Mouse (Mus musculus) MEL (cell line): ENCODE measurements around the gene Prkcb. TPM values are rescaled to one million over a fixed set of nuclear protein-coding genes. Genes with fewer than 3 reads are reported as not detected.

Experiments
- DNase-seq: peaks from one replicate; pipeline ENCODE4 v3.0.0; 2011; ENCODE audit warnings: low read depth, low spot score
- H3K27ac ChIP-seq: 2 replicates; pipeline ENCODE4 v1.5.1; 2012; ENCODE audit warnings: low read depth, mild to moderate bottlenecking, control low read depth, low read length, moderate library complexity; ENCODE audit not compliant: control insufficient read depth
- H3K27me3 ChIP-seq, 2 experiments: fragments of 150-350 bp in 1 of 2; sonication (generic) in 1 of 2; 2 replicates each; pipeline ENCODE4 v1.6.1; 2012; ENCODE audit warnings: low read length in 2 of 2, mild to moderate bottlenecking in 2 of 2, improper control_type of control experiment in 1 of 2, moderate library complexity in 1 of 2; ENCODE audit not compliant: insufficient read depth in 2 of 2, control insufficient read depth in 1 of 2
- H3K36me3 ChIP-seq, 2 experiments: 2 replicates each; pipeline ENCODE4 v1.6.1; 2012 to 2014; ENCODE audit warnings: low read length in 2 of 2, improper control_type of control experiment in 1 of 2, inconsistent platforms in 1 of 2, mild to moderate bottlenecking in 1 of 2; ENCODE audit not compliant: insufficient read depth in 2 of 2, control insufficient read depth in 1 of 2
- H3K4me1 ChIP-seq, 2 experiments: fragments of 150-350 bp in 1 of 2; sonication (generic) in 1 of 2; 2 replicates each; pipeline ENCODE4 v1.6.1; 2012; ENCODE audit warnings: low read length in 2 of 2, improper control_type of control experiment in 1 of 2, mild to moderate bottlenecking in 1 of 2; ENCODE audit not compliant: insufficient read depth in 2 of 2, control insufficient read depth in 1 of 2
- H3K4me3 ChIP-seq, 2 experiments: fragments of 150-350 bp in 1 of 2; sonication (generic) in 1 of 2; 2 replicates each; pipeline ENCODE4 v1.5.1; 2012; ENCODE audit warnings: low read depth in 2 of 2, low read length in 2 of 2, mild to moderate bottlenecking in 2 of 2, moderate library complexity in 2 of 2, control low read depth in 1 of 2, improper control_type of control experiment in 1 of 2; ENCODE audit not compliant: control insufficient read depth in 1 of 2, insufficient read depth in 1 of 2
- H3K79me2 ChIP-seq: 2 replicates; pipeline ENCODE4 v1.6.1; 2012; ENCODE audit warnings: mild to moderate bottlenecking, low read length, moderate library complexity; ENCODE audit not compliant: control insufficient read depth, poor library complexity, insufficient read depth
- H3K9ac ChIP-seq: 2 replicates; pipeline ENCODE4 v1.6.1; 2012; ENCODE audit warnings: low read depth, mild to moderate bottlenecking, control low read depth, low read length, moderate library complexity; ENCODE audit not compliant: control insufficient read depth, poor library complexity, severe bottlenecking
- H3K9me3 ChIP-seq: fragments of 150-350 bp; sonication (generic); replicated peaks from 2 replicates; pipeline ENCODE4 v1.6.1; 2012; ENCODE audit warnings: mild to moderate bottlenecking, low read length, improper control_type of control experiment, moderate library complexity; ENCODE audit not compliant: insufficient read depth
- BHLHE40 ChIP-seq: IDR thresholded peaks from 2 replicates; pipeline ENCODE4 v1.6.1; 2012; ENCODE audit warnings: low read depth, mild to moderate bottlenecking, inconsistent platforms, low read length, improper control_type of control experiment, borderline replicate concordance
- CHD2 ChIP-seq: IDR thresholded peaks from 2 replicates; pipeline ENCODE4 v1.6.1; 2011; ENCODE audit warnings: low read length, improper control_type of control experiment
- CTCF ChIP-seq, 3 experiments: IDR thresholded peaks in 2 of 3; conservative IDR thresholded peaks in 1 of 3; 2 replicates each; pipeline ENCODE4 v1.5.1; 2011 to 2012; ENCODE audit warnings: low read length in 3 of 3, low read depth in 2 of 3, mild to moderate bottlenecking in 2 of 3, improper control_type of control experiment in 1 of 3, inconsistent platforms in 1 of 3, mixed read lengths in 1 of 3, moderate library complexity in 1 of 3; ENCODE audit not compliant: control insufficient read depth in 1 of 3, insufficient read depth in 1 of 3, poor library complexity in 1 of 3, severe bottlenecking in 1 of 3
- EP300 ChIP-seq, 2 experiments: IDR thresholded peaks; 2 replicates each; pipeline ENCODE4 v1.6.1; 2011; ENCODE audit warnings: improper control_type of control experiment in 2 of 2, low read length in 2 of 2, low read depth in 1 of 2, mild to moderate bottlenecking in 1 of 2
- GABPA ChIP-seq: IDR thresholded peaks from 2 replicates; pipeline ENCODE4 v1.6.1; 2012; ENCODE audit warnings: low read depth, mild to moderate bottlenecking, inconsistent platforms, low read length, improper control_type of control experiment, moderate library complexity
- HCFC1 ChIP-seq: IDR thresholded peaks from 2 replicates; pipeline ENCODE4 v1.6.1; 2012; ENCODE audit warnings: low read depth, mild to moderate bottlenecking, inconsistent platforms, low read length, improper control_type of control experiment, moderate library complexity
- JUND ChIP-seq: IDR thresholded peaks from 2 replicates; pipeline ENCODE4 v1.6.1; 2011; ENCODE audit warnings: low read depth, mild to moderate bottlenecking, improper control_type of control experiment, low read length
- KAT2A ChIP-seq: conservative IDR thresholded peaks from 2 replicates; pipeline ENCODE4 v1.6.1; 2012; ENCODE audit warnings: low read depth, low read length, improper control_type of control experiment, inconsistent platforms
- MXI1 ChIP-seq: IDR thresholded peaks from 2 replicates; pipeline ENCODE4 v1.6.1; 2011; ENCODE audit warnings: mild to moderate bottlenecking, low read depth, low read length, improper control_type of control experiment
- MYB ChIP-seq: IDR thresholded peaks from 2 replicates; pipeline ENCODE4 v1.6.1; 2011; ENCODE audit warnings: mild to moderate bottlenecking, low read depth, low read length, improper control_type of control experiment
- MYC ChIP-seq: IDR thresholded peaks from 2 replicates; pipeline ENCODE4 v1.6.1; 2011; ENCODE audit warnings: low read depth, mild to moderate bottlenecking, low read length, improper control_type of control experiment, moderate library complexity
- NELFE ChIP-seq: IDR thresholded peaks from 2 replicates; pipeline ENCODE4 v1.6.1; 2011; ENCODE audit warnings: low read depth, low read length, improper control_type of control experiment
- POLR2A ChIP-seq, 2 experiments: IDR thresholded peaks; 2 replicates each; pipeline ENCODE4 v1.6.1; 2011 to 2012; ENCODE audit warnings: low read length in 2 of 2, mild to moderate bottlenecking in 2 of 2, control low read depth in 1 of 2, improper control_type of control experiment in 1 of 2, low read depth in 1 of 2, moderate library complexity in 1 of 2; ENCODE audit not compliant: control insufficient read depth in 1 of 2, insufficient read depth in 1 of 2, poor library complexity in 1 of 2
- POLR2AphosphoS2 ChIP-seq: IDR thresholded peaks from 2 replicates; pipeline ENCODE4 v1.6.1; 2011; ENCODE audit warnings: low read length, improper control_type of control experiment
- POLR2AphosphoS5 ChIP-seq: IDR thresholded peaks from 2 replicates; pipeline ENCODE4 v1.6.1; 2012; ENCODE audit warnings: low read depth, borderline replicate concordance, mild to moderate bottlenecking, inconsistent platforms, low read length, moderate library complexity, mixed read lengths
- RCOR1 ChIP-seq: IDR thresholded peaks from 2 replicates; pipeline ENCODE4 v1.6.1; 2012; ENCODE audit warnings: low read depth, mild to moderate bottlenecking, inconsistent platforms, low read length, improper control_type of control experiment
- SIN3A ChIP-seq: IDR thresholded peaks from 2 replicates; pipeline ENCODE4 v1.6.1; 2012; ENCODE audit warnings: low read length, improper control_type of control experiment, inconsistent platforms
- SMC3 ChIP-seq: IDR thresholded peaks from 2 replicates; pipeline ENCODE4 v1.6.1; 2011; ENCODE audit warnings: low read depth, low read length, improper control_type of control experiment
- TAL1 ChIP-seq: IDR thresholded peaks from 2 replicates; pipeline ENCODE4 v1.6.1; 2012; ENCODE audit warnings: mild to moderate bottlenecking, inconsistent platforms, low read length, moderate library complexity, mixed read lengths
- TBP ChIP-seq: IDR thresholded peaks from 2 replicates; pipeline ENCODE4 v1.8.0; 2011; ENCODE audit warnings: low read depth, low read length, improper control_type of control experiment
- TCF12 ChIP-seq: IDR thresholded peaks from 2 replicates; pipeline ENCODE4 v1.6.1; 2014; ENCODE audit warnings: low read depth, mild to moderate bottlenecking, inconsistent platforms, low read length, improper control_type of control experiment, moderate library complexity
- UBTF ChIP-seq: IDR thresholded peaks from 2 replicates; pipeline ENCODE4 v1.6.1; 2012; ENCODE audit warnings: low read depth, mild to moderate bottlenecking, inconsistent platforms, low read length, improper control_type of control experiment, moderate library complexity, borderline replicate concordance; ENCODE audit not compliant: insufficient read depth
- USF2 ChIP-seq, 2 experiments: IDR thresholded peaks; 2 replicates each; pipeline ENCODE4 v1.6.1; 2011 to 2012; ENCODE audit warnings: improper control_type of control experiment in 2 of 2, low read length in 2 of 2, borderline replicate concordance in 1 of 2, inconsistent platforms in 1 of 2, low read depth in 1 of 2, mild to moderate bottlenecking in 1 of 2; ENCODE audit not compliant: insufficient read depth in 1 of 2
- ZC3H11A ChIP-seq: IDR thresholded peaks from 2 replicates; pipeline ENCODE4 v1.6.1; 2012; ENCODE audit warnings: low read depth, mild to moderate bottlenecking, inconsistent platforms, low read length, improper control_type of control experiment
- ZMIZ1 ChIP-seq: IDR thresholded peaks from 2 replicates; pipeline ENCODE4 v1.6.1; 2012; ENCODE audit warnings: low read depth, mild to moderate bottlenecking, inconsistent platforms, low read length, improper control_type of control experiment, moderate library complexity
- ZNF384 ChIP-seq: IDR thresholded peaks from 2 replicates; pipeline ENCODE4 v1.6.1; 2012; ENCODE audit warnings: low read depth, mild to moderate bottlenecking, inconsistent platforms, low read length, improper control_type of control experiment
- polyA plus RNA-seq, 2 experiments: library from polyadenylated mRNA; stranded (reverse) in 1 of 2; unstranded in 1 of 2; fragments of >175 nt in 1 of 2; fragments of >200 nt in 1 of 2; gene quantifications; 2 replicates each; pipeline versions ENCODE4 v1.2.1 to v1.2.4; 2012; ENCODE audit warnings: low replicate concordance in 2 of 2, low read depth in 1 of 2; ENCODE audit not compliant: insufficient read length in 2 of 2, insufficient read depth in 1 of 2, missing spikeins in 1 of 2
- total RNA-seq: library from RNA; depleted of rRNA; stranded (reverse); fragments of 300-350 nt; gene quantifications from 2 replicates; pipeline ENCODE4 v1.2.3, GENCODE M21; 2012

The Prkcb gene
- total and polyA plus RNA-seq, 3 experiments, result not detected

DNA sequence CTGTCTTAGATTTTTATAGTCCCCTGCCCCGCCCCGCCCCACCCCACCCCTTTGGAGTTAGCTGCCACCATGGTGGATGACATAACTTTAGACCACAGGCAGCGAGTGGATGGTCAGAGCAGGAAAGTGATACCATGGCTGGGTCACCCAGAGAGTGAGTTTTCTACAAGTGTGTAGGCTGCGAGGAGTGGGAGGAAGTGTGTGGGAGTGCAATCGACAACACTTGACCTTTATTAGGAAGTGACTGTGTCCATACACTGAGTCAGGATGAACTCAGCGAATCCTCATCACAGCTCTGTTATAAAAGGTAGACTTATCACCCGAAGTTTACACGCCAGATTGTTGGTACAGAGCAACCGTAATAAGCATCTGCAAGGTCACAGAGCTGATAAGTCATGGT, 126.8 kb downstream of the Prkcb start:
- no peaks in the 10 kb centered on the region for H3K79me2 ChIP-seq
- no peak overlapping the region for H3K4me3 ChIP-seq
- TF ChIP-seq GABPA (no peak), KAT2A (no peak), EP300 (IDR thresholded peaks at IDR 0.05; ENCODE audit: low read depth in 1 of 2, low read length in 2 of 2) (no peak)
- TF ChIP-seq, all 39 proteins: peak for 0
- H3K36me3 ChIP-seq, result no peaks in the 10 kb centered on the region
- no peaks in the 10 kb centered on the region for H3K4me1 ChIP-seq
- DNase-seq, result no peak
- no peak overlapping the region for H3K9ac ChIP-seq
- H3K27ac ChIP-seq, result no peak overlapping the region
- H3K27me3 ChIP-seq, result no peaks in the 10 kb centered on the region
- no peaks in the 10 kb centered on the region for H3K9me3 ChIP-seq

DNA sequence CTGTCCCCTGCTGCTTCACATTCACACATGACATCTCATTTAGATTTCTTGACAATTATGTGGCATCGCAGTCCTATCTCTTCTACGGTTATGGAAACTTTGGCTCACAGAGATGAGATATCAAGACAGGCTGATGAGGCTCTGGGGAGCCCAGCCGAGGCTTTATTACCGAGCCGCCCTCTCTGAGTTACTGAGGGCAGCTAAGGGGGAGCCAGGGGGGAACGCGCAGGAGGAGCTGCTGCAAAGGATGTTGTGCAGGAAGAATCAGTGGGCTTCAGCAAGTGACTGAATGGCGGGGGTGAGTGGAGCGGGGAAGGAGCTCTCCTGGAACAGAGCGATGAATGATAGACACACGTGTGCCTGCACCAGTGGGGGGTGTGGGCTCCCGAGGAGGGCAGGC, 127.4 kb downstream of the Prkcb start:
- Histone ChIP-seq H3K4me1 (no peaks in the 10 kb centered on the region), H3K4me3 (no peak overlapping the region), H3K27me3 (no peaks in the 10 kb centered on the region), H3K36me3 (no peaks in the 10 kb centered on the region), H3K9me3 (no peaks in the 10 kb centered on the region), H3K9ac (no peak overlapping the region), H3K79me2 (no peaks in the 10 kb centered on the region), H3K27ac (no peak overlapping the region)
- TF ChIP-seq CHD2 (no peak), TAL1 (no peak), BHLHE40 (no peak), TBP (no peak), NELFE (no peak), POLR2A (IDR thresholded peaks at IDR 0.05; ENCODE audit: control insufficient read depth in 1 of 2, insufficient read depth in 1 of 2, low read depth in 1 of 2, low read length in 2 of 2, poor library complexity in 1 of 2) (no peak), CTCF (IDR thresholded peaks at IDR 0.05 in 2 of 3, conservative IDR thresholded peaks at IDR 0.05 in 1 of 3; ENCODE audit: control insufficient read depth in 1 of 3, insufficient read depth in 1 of 3, low read depth in 2 of 3, low read length in 3 of 3, poor library complexity in 1 of 3, severe bottlenecking in 1 of 3) (no peak), SMC3 (no peak), HCFC1 (no peak), KAT2A (no peak), MYB (no peak), JUND (no peak), UBTF (no peak), SIN3A (no peak), ZMIZ1 (no peak), MXI1 (no peak)
- DNase-seq, result no peak

DNA sequence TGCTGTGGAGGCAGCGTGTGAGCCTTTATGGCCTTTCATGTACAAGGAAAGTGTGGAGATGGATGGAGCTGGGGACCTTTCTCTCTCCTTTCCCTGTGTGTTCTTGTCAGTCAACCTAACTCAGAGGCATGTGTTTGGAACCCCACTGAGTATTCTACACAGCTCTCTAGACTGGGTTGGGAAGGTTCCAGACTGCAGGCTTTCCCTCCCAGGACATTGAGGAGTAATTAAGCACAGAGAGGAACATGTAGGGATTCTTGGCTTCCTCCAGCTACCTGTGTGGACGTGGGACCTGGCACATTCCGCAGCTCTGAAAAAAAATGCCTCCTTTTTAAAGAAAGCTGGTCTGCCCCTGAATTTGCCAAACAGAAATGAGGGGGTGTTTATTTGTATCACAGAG, 130.0 kb downstream of the Prkcb start:
- Histone ChIP-seq H3K36me3 (no peaks in the 10 kb centered on the region), H3K27ac (no peak overlapping the region), H3K4me1 (no peaks in the 10 kb centered on the region), H3K27me3 (no peaks in the 10 kb centered on the region), H3K9me3 (no peaks in the 10 kb centered on the region), H3K9ac (no peak overlapping the region), H3K79me2 (no peaks in the 10 kb centered on the region), H3K4me3 (no peak overlapping the region)
- TF ChIP-seq MYC, result no peak
- no peak for TF ChIP-seq TAL1
- no peak for TF ChIP-seq USF2 (IDR thresholded peaks at IDR 0.05; ENCODE audit: borderline replicate concordance in 1 of 2, insufficient read depth in 1 of 2, low read depth in 1 of 2, low read length in 2 of 2)
- no peak for TF ChIP-seq POLR2A (IDR thresholded peaks at IDR 0.05; ENCODE audit: control insufficient read depth in 1 of 2, insufficient read depth in 1 of 2, low read depth in 1 of 2, low read length in 2 of 2, poor library complexity in 1 of 2)
- no peak for TF ChIP-seq EP300 (IDR thresholded peaks at IDR 0.05; ENCODE audit: low read depth in 1 of 2, low read length in 2 of 2)
- TF ChIP-seq HCFC1, result no peak
- TF ChIP-seq ZNF384, result no peak
- TF ChIP-seq POLR2AphosphoS5, result no peak
- TF ChIP-seq RCOR1, result no peak
- no peak for TF ChIP-seq ZC3H11A
- no peak for TF ChIP-seq BHLHE40
- no peak for TF ChIP-seq MXI1
- no peak for TF ChIP-seq ZMIZ1
- no peak for TF ChIP-seq GABPA
- no peak for TF ChIP-seq CHD2
- TF ChIP-seq POLR2AphosphoS2, result no peak
- TF ChIP-seq TCF12, result no peak
- TF ChIP-seq MYB, result no peak
- DNase-seq, result no peak
